Mouse (Mus musculus): ENCODE measurements around the gene Naip2. TPM values are rescaled to one million over a fixed set of nuclear protein-coding genes. Genes with fewer than 3 reads are reported as not detected.

The Naip2 gene
- total RNA-seq, 2 experiments from 2014 or later: 0.21 to 0.47 TPM

DNA sequence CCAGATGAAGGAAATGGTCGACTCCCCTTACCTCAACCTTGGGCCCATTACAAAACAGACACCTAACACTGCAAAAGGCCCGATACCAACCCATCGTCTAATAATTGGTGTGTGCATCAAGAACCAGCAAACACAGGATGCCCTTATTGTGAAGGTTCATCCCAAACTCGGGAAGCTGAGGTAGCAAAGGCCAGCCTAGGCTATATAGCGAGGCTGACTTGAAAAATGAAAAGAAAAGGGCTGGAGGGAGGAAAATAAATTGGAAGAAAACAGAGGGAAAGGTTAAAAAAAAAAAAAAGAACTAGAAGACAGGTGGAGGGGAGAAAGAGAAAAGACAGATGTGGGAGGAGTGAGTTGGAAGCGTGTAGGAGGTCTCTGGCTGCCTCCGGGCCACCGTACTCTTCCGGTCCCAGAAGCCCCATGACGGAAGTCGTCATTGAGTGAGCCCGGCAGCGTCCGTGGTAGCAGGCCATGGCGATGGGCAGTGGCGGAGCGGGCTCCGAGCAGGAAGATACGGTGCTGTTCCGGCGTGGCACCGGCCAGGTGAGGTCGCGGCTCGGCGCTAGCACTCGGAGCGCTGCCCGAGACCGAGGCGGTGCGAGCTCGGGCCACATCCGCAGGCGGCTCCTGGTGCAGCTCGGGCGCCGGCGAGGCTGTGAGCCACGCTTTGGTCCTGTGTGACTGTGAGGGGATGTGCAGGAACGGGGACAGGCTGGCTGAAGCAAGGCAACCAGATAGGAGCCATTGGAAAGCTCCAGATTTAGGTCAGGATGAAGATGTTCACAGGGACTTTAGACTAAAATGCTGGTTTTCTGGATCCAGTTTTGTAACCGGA, 77.3 kb downstream of the Naip2 start, which contains the start of gene Smn1:
Smn1 (plus strand) TSS at position 430 of the 835 bp plus-strand sequence.
- peak; percentile 88 to 95 for DNase-seq (ENCODE audit: extremely low spot score in 1 of 2, low spot score in 2 of 2)
- intact Hi-C loops (cut with DNase I): loop anchor here (5.0 kb wide), 1 partner anchor 368 kb away; the partner anchor contains the start of gene Gtf2h2

DNA sequence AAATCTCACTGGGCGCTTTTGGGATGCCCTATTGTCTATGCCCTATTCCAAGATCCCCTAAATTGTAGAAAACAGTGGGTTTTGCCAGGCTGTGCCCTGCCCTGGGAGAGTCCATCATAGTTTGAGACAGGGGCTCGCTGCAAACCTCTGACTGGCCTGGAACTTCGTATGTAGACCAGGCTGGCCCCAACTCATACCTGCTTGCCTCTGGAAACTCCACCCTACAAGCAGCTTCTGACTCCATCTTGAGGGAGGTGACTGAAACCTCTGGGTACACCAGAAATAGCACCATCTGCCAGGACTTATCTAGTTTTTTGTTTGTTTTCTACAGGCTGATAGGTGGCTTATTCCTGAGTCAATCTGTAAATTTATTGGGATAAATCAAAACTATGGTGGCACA, 77.9 kb downstream of the Naip2 start:
- intact Hi-C loops (cut with DNase I): no loop called here

DNA sequence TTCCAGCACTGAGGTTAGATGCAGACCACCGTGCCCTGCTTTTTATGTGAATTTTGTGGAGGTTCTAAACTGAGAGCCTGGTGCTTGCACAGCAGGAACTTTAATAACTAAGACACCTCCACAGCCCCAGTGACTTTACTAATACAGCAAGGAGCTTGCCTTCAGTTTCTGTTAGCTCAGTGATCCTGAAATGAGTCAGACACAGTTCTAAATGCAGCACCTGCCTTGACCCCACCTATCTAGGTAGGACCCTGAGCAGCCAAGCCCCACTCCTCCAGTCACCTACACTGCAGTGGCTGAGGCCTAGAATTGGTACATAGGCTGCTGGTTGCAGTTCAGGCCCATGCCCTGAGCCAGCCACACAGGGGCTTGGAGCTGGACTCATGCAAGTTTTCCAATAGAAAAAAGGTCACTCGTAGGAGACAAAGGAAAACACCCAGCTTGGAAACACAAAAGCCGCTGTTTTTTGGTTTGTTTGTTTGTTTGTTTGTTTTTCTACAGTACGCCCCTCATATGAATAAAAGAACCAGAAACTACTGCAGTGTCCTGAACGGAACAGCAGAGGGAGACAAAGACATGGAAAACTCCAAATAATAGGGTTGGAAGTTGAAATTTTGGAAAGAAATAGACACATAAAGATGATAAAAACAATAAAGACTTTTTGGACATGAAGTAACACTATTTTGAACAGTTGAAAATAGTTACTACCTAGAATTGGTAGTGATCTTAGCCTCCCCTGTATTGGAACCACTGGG, 89.5 kb downstream of the Naip2 start:
- DNase-seq (ENCODE audit: extremely low spot score in 1 of 2, low spot score in 2 of 2): no peak
- intact Hi-C loops (cut with DNase I): loop anchor here (5.0 kb wide), 1 partner anchor 280 kb away; no protein-coding TSS in a partner anchor

More for the DNA sequence above, 77.9 kb downstream of the Naip2 start:
- no peak for DNase-seq (ENCODE audit: extremely low spot score in 1 of 2, low spot score in 2 of 2)

DNA sequence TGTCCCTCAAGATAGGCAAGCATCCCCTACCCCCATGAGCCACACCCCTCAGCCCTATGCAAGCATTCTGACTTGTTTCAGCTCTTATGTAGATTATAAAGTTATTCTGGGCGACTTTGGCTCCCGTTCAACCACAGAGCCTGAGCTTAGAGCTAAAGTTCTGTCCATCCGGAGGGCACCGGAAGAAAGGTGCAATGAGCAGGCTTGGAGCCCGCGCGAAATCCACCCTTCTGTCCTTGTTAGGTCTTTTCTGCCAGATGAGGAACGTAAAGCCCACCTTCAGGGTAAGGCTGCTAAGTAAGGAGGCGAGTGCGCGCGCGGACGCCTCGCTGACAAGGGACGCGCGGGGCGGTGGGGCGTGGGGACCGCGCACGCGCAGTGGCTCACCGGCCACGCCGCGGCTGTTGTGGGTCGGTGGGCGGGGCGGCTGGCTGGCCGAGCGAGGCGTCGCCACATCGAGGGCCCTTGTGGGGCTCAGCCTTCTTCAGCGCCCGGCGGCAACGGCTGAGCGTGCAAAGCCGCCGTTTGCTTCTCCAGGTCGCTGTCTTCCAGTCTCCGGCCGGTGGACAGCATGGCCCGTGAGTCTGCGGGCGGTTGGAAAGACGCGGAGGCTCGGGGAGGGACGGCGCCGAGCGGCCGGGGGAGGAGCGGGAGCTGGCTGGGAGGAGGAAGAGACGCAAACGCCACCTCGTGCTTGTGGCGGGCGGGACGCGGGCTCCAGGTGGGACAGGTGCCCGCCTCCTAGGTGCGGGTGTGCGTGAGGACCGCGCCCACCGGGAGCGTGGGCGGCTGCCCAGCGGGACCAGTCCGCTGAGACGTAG, 94.0 kb downstream of the Naip2 start, which contains the start of gene Serf1:
Serf1 (plus strand) TSS at position 361 of the 821 bp plus-strand sequence.
- intact Hi-C loops (cut with DNase I): no loop called here
- DNase-seq (ENCODE audit: extremely low spot score in 1 of 2, low spot score in 2 of 2): peak; percentile 67 to 88

DNA sequence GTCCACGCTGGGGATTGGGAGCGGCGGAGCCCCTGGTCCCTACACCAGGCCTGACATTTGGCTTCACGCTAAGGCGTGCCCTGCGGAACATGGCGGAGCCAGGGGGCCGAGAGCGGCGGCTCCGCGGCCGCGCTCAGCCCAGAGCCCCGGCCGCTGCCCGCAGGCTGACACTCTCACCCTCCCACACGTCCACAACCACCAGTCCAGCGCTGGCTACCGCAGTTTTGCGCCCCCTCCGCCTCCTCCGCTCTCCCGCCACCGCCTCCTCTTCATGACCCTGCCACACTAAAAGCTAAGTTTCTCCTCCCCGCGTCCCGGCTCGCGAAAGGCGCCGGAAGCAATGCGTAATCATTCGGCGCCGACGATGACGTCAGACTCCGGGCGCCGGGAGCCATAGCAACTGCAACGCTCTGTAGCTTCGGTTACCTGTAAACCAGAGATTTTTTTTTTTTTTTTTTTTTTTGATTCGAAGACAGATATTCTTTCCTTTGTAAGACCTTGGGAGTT, 98.1 kb downstream of the Naip2 start, which contains the start of gene Bdp1:
Bdp1 (minus strand) TSS at position 323 of the 507 bp plus-strand sequence.
- intact Hi-C loops (cut with DNase I): no loop called here

DNA sequence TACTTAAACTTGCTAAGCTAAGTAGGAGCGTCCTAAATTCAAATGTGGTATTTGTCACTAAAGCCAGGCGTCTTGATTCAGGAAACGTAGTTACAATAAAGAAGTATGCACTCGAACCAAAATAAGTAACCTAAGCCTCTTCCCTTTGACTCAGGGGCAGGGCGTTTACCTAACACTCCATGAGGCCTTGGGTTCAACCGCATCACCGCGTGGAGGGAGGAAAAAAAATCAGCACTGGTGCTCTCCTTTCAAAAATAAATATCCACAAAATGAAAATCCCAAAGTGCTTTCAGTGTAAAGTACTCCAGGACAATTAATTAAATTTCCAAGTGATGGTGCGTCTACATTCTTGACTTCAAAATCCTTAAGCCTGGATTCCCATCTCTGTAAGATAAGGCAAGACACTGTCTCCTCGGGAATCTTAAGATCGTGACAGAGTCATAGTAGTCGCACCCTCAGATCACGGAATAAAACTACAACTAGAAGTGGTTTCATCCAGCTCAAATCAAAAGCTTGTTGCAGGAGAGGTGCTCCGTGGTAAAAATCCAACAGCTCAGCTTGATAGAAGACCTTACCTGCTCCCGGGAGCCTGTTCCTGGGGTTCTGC, 98.7 kb downstream of the Naip2 start:
- intact Hi-C loops (cut with DNase I): no loop called here
- no peak for DNase-seq (ENCODE audit: extremely low spot score in 1 of 2, low spot score in 2 of 2)

More for the DNA sequence above, 98.1 kb downstream of the Naip2 start, which contains the start of gene Bdp1:
- peak; percentile 93 to 95 for DNase-seq (ENCODE audit: extremely low spot score in 1 of 2, low spot score in 2 of 2)

DNA sequence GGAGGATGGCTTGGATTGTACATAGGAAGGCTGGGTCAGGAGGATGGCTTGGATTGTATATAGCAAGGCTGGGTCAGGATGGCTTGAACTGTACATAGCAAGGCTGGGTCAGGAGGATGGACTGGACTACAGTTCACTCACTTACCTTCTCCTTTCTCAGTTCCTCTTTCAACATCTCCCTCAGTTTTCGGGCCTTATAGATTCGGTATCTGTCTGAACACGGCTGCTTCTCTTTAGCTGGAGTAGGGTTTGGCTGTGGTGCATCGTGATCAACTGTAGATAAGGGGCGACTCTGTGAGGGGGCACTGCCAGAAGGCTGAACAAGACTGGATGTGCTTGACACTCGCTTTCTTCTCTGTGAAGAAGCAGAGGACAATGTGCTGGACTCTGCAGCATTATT, 103.1 kb downstream of the Naip2 start:
- intact Hi-C loops (cut with DNase I): no loop called here
- DNase-seq (ENCODE audit: extremely low spot score in 1 of 2, low spot score in 2 of 2): no peak

Other genes starting within 250 kb of the Naip2 start
- gene Mccc2, start 186.5 kb downstream of the Naip2 start, total RNA-seq (2021): 10 to 100 TPM; 28.6 to 30.6 TPM
- 10 to 100 TPM; 35.1 to 40.3 TPM for gene Bdp1, start 98.0 kb downstream of the Naip2 start, total RNA-seq (2021)
- gene Serf1, start 94.1 kb downstream of the Naip2 start, total RNA-seq (2021): 10 to 100 TPM; 51.3 to 52.2 TPM
- 10 to 100 TPM; 33.2 to 38.9 TPM for gene Smn1, start 77.2 kb downstream of the Naip2 start, total RNA-seq (2021)
- gene Naip5, start 44.2 kb upstream of the Naip2 start, total RNA-seq (2021): under 1 TPM; 0.22 to 0.32 TPM
- gene Naip6, start 115.6 kb upstream of the Naip2 start, total RNA-seq (2021): under 1 TPM; 0.24 to 0.26 TPM